Mouse (Mus musculus) right cerebral cortex, postnatal 10 days (tissue): ENCODE measurements around the gene Dagla.
A peak's percentile ranks its signal among the peaks of the same experiment; 100 is the strongest.

ENCODE experiments used
- DNase-seq, 2 experiments: peaks; one replicate each; pipeline ENCODE4 v3.0.0; 2021; ENCODE audit warnings: low spot score in 2 of 2

Gene Dagla

GRCm38 (mm10) chr19:10239975-10240653 lies 64.6 kb downstream of the Dagla start:
- no peak for DNase-seq

- no peak for DNase-seq
Measured at GRCm38 (mm10) chr19:10239419-10239818, 65.3 kb downstream of the Dagla start.

- no peak for DNase-seq
Measured at GRCm38 (mm10) chr19:10238477-10238876, 66.2 kb downstream of the Dagla start.

- no peak for DNase-seq
Measured at GRCm38 (mm10) chr19:10235784-10236565, 68.7 kb downstream of the Dagla start.

- no peak for DNase-seq
Measured at GRCm38 (mm10) chr19:10232327-10233017, 72.2 kb downstream of the Dagla start.

GRCm38 (mm10) chr19:10231871-10232270 lies 72.8 kb downstream of the Dagla start:
- no peak for DNase-seq

- no peak for DNase-seq
Measured at GRCm38 (mm10) chr19:10231016-10231415, 73.7 kb downstream of the Dagla start.

GRCm38 (mm10) chr19:10225767-10226166 lies 78.9 kb downstream of the Dagla start:
- no peak for DNase-seq

- DNase-seq: no peak
Measured at GRCm38 (mm10) chr19:10224637-10225453, 79.8 kb downstream of the Dagla start.

- no peak for DNase-seq
Measured at GRCm38 (mm10) chr19:10223561-10223960, 81.1 kb downstream of the Dagla start.

- DNase-seq: no peak
Measured at GRCm38 (mm10) chr19:10222656-10223055, 82.0 kb downstream of the Dagla start.

GRCm38 (mm10) chr19:10221585-10221984 lies 83.1 kb downstream of the Dagla start:
- DNase-seq: no peak

GRCm38 (mm10) chr19:10219593-10219992 lies 85.1 kb downstream of the Dagla start:
- DNase-seq: no peak

- peak in 1 of 2 experiments; percentile 51 for DNase-seq
Measured at GRCm38 (mm10) chr19:10219108-10219507, 85.6 kb downstream of the Dagla start.

GRCm38 (mm10) chr19:10216101-10216500 lies 88.6 kb downstream of the Dagla start:
- no peak for DNase-seq

- no peak for DNase-seq
Measured at GRCm38 (mm10) chr19:10213796-10214471, 90.7 kb downstream of the Dagla start.

- no peak for DNase-seq
Measured at GRCm38 (mm10) chr19:10210885-10211284, 93.8 kb downstream of the Dagla start.

GRCm38 (mm10) chr19:10208851-10209250 lies 95.8 kb downstream of the Dagla start:
- no peak for DNase-seq

- DNase-seq: no peak
Measured at GRCm38 (mm10) chr19:10205051-10205450, 99.6 kb downstream of the Dagla start.

- DNase-seq: no peak
Measured at GRCm38 (mm10) chr19:10204616-10205001, 100.1 kb downstream of the Dagla start.
